Mouse (Mus musculus): ENCODE results near the gene Slx4ip.

The Slx4ip gene

DNA sequence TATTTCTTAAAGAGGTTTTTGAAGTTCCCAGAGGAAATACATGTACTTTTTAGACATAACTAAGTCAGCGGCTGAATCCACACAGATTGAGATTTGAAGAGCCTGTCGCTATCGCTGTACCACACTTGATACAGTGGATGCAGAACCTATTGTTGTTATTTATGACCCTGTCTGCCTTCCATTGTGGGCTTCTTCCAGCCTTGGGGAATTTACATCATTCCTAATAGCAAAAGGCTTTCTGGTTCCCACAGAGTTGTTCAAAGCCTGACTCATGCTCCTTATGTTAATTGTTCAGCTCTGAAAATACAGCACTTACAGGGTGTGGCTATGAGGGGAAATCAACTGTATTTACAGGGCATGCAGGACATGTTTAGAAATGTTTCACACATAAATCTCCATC is 173.5 kb downstream of the Slx4ip start:
- no peak for DNase-seq (ENCODE audit: low spot score)

DNA sequence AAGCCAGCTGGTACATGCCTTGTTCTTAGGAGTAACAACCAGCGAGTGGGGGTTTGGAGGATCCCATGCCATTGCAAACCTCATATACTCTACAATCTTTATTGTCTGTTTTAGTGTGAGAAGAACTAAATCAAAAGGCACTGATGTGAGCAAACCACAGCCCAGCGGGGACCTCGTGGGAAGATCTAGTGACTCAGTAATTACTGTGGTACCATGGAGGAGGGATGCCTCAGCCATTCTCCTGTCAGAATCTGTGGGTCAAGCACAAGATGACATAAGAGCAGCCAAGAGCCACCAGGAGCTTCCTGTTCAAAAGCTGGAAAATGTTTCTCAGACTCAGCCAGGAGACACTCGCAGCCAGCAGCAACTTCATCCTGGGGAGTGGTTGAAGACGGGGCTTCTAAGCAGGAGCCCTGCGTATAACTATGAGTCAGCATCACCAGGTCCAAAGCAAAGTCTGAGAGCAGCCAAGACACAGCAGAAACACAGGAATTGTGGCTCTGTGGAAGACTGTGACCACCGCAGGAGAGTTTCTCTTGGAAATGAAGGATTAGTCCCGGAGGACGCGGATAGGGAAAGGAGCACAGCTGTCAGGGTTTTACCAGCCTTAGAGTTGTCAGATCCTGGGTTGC is 176.6 kb downstream of the Slx4ip start:
- DNase-seq (ENCODE audit: low spot score) = no peak

DNA sequence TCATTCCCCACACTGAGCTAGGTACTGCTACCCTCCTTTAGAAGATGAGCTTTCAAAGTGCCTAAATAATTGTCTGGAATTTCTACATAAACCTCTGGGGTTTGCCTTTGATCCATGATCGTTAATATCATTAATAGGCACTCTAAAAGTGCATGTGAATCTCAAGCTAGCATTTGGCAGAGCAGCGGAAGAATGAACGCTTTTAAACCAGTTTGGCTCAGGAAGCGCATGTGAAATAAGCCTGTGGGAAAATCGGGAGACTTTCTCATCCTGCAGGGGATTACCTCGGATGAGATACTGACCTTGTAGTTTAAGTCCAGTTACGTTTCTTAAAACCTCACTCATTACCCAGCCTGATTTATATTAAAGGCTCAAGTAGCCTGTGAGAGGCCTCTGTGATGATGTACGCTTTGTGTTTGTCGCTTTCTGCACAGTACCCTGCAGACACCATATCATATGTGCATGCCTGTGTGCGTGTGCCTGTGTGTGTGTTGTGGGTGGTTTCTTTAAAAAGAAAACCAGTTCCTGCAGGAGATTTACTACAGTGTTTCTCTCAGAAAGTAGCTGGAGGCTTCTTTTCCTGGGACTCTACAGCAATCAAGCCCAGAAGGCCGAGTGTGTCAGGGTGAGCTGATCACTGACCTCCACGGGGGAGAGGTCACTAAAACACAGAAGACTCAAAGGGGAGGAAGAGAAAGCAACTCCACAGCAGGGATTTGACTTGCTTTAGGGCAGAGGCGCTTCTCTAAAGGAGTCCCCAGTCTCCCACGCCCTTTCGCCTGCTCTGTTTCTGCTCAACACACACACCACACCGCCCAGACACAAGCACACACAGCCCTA is 182.7 kb downstream of the Slx4ip start:
- DNase-seq (ENCODE audit: low spot score) = no peak

DNA sequence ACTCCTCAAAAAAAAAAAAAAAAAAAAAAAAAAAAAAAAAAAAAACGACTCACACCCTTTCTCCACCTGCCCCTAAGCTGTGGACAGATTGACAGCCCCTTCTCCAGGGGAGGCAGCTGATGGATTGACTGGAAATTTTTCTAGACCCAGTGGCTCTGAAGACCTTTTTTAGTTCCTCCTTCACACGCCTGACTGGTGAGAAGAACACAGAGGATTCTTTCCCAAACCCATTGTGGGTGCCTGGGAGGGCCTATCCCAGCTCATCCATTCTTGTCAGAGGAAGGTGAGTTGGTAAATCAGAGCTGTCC is 183.2 kb downstream of the Slx4ip start:
- DNase-seq (ENCODE audit: low spot score) = no peak

DNA sequence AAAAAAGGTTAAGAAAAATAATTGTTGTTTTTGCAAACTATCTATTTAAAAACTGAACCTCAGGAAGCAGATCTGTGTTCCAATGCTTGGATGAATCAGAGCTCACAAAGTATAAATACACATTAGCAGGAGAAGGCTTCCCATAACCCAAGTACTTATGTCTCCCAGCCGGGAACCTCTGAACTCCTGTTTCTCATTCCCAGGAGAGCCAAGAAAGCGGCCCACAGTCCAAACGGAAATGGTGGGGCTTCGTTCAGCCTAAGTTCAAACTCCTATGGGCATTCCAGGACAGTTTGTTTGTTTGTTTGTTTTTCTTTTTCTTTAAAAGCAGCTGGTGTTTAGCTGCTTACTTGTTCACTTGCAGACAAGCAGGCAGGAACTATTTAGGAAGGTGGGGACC is 187.8 kb downstream of the Slx4ip start:
- no peak for DNase-seq (ENCODE audit: low spot score)

DNA sequence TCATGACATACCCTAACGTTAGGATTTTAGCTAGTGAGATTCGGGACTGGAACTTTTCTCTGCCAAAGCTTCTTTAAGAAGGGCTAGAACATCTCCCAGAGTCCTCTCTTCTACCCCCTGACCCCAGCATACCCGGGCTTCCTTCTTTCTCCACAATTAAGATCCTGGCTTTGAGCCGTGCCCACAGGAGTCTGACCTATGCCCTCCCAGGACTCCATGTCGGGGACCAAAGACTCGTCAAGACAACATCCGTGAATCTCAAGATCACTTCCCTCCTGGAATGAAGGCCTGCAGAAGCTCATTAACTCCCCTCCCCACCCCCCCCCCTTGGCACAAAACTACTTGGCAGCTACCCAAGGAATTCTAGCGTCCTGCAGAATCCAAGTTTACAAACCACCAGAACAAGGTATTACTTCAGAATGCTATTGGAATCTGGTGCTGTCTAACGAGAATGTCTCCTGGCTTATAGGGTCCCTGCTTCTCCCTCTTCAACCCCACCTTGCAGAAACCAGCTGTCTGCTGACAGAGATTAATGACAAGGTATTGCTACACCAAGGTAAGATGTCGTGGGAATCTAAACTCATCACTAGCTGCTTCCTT is 188.8 kb downstream of the Slx4ip start:
- DNase-seq (ENCODE audit: low spot score) = no peak

DNA sequence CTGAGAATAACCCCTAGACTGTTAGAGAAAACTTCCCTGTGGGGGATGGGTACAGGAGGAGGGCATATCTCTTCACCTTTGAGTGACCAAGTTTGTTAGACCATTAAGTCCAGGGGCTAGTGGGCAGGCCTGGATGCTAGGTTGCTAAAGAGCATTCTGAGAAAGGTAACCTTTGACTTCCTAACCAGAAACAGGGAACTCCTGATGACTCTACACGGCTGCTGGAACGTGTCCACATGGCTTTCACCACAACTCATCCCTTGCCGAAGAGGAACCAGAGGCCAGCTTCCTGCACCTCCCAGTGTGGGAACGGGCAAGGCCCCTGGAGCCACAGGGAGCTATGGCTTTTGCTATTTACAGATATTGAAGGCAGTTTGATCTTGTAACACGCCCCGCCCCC is 189.4 kb downstream of the Slx4ip start:
- DNase-seq (ENCODE audit: low spot score) = no peak

DNA sequence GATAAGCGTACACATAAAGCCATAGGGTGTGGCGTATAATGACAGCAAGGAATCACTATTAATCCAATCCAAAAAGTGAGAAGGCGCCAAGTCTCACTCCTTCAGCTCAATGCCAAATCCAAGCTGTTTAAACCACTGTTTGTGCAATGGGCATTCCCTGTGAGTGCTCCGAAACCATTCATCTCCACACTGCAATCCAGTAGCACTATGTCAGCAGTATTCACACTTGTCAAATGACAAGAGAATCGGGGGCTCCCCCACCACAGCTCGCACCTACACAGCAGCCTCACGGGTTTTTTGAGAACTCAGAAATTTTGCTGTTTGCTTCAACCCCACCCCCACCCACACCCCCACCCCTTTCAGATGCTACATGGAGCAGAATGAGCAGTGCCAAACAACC is 190.0 kb downstream of the Slx4ip start:
- DNase-seq (ENCODE audit: low spot score) = no peak

DNA sequence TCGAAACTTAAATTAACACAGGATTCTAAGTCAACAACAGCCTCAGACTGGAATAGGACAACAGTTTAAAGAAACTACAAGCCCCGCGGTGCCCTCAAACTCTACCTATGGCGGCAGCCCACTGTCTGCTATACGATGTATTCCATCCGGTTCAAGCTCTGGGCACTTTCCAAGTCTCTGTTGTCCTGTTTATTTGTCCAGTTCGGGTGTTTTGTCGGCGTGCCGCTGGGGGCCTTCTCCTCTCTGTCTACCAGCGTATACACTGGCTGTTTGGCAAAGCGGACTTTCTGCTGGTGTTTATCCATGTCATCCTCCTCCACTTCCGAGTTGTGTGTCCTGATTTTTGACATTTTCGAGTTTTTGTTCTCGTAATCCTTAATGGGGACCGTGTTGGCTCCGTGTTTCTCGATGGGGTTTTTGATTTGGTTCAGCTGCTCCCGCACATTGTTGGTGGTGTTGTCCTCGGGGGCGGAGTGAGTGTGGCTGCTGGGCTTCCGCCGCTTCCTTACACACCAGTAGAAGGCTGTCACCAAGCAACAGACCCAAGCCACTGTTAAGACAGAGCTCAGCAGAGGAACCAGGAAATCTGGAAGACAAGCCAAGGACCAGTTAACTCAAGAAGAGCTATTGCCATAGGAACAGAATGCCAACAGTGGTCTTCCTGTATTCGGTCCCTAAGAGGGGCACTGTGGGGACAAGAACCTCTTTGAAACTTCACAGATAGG is 192.0 kb downstream of the Slx4ip start:
- no peak for DNase-seq (ENCODE audit: low spot score)

DNA sequence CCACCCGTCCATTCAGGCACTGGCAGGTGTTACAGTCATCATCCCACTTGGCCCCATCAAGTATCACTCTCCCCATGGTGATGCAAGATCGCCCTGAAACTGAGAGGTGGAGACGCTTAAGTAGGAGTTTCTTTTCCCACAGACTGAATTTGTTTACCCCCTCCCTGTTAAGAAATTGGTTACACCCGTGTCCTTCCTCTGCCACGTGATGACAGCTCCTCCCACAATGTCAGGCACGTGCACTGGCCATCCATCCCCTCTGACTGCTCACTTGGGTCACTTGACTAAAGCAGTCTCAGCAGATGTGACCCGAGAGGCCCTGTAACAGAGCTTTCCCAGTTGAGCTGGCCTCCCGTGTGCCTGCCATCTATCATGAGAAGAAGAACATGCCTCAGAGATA is 194.2 kb downstream of the Slx4ip start:
- no peak for DNase-seq (ENCODE audit: low spot score)

DNA sequence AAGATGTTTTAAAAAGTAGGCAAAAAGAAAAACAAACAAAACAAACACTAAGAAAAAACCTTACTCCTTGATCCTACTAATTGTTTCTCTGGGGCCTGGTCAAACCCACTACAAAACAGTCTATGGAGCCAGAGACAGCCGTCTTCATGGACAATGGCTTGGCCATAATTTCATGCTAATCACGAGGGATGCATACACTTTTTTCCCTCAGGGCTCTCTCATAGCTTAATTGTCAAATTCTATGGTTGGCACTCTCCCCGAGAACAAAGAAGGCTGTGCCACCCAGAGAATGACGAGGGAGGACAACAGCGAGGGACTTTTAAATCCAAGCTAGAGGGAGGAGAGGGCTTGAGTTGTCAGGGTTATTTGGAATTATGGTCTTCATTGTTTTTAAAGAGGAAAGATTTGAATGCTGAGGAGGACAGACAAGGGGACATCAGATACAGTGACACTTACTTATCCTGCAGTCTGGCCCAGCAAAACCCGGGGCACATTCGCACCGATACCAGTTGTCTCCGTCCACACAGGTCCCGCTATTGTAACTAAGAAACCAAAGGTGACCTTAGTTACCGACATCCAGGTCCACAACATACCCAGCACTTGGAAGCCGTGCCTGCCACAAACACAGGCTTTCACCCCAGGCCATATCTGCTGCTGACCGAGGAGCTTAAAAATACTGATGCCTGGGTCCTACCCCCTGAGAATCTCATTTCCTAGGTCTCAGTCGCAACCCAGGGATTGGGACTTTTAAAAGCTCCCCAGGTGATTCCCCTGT is 195.8 kb downstream of the Slx4ip start:
- no peak for DNase-seq (ENCODE audit: low spot score)

DNA sequence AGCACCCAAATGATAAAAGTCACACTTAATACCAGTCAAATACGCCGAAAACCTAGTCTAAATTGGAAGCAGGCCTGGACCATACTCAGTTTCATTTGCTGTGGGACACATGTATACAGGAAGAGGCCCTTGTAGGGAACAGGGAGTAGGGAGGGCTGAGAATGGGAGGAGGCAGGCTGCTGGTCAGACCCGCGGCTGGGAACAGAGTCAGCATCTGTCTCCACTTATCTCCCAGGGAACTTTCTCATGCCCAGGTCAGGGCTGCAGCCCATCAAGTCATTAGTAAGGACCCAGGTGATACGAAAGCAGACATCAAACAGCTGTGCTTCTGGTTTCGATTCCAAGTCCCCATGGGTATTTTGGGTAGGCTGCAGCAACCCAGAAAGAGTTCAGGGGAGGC is 196.7 kb downstream of the Slx4ip start:
- no peak for DNase-seq (ENCODE audit: low spot score)

DNA sequence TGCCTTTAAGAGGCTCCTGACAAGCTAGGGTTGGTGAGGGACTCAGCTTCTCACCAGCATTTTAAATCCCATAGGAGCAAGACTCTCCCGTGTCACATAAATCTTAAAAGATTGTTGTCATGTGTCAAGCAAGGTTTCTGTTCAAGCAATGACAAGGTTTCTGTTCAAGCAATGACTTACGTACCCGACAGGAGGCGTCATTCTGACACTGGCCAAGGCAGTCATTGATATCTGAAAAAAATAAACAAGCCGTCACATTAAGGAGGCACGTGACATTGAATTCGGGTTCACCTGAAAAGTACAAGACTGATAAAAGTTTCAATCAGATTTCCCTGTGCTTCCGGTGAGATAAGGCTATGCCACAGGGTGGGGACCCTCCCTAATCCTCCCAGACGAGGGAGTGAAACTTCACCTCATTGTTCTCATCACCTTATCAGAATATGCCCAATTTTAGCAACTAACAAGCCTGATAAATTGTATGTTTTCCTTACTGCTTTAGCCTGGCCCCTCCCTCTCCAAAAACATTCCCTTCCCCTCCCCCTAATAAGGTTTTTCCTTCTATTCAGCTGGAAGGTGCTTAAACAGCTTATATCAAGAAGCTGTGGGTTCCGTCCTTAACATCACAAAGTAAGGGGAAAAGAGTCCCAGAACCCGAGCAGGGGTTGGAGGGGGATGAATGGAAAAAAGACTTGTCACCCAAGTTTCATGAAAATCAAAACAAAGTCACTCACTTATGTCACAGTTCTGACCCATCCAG is 200.9 kb downstream of the Slx4ip start:
- no peak for DNase-seq (ENCODE audit: low spot score)

DNA sequence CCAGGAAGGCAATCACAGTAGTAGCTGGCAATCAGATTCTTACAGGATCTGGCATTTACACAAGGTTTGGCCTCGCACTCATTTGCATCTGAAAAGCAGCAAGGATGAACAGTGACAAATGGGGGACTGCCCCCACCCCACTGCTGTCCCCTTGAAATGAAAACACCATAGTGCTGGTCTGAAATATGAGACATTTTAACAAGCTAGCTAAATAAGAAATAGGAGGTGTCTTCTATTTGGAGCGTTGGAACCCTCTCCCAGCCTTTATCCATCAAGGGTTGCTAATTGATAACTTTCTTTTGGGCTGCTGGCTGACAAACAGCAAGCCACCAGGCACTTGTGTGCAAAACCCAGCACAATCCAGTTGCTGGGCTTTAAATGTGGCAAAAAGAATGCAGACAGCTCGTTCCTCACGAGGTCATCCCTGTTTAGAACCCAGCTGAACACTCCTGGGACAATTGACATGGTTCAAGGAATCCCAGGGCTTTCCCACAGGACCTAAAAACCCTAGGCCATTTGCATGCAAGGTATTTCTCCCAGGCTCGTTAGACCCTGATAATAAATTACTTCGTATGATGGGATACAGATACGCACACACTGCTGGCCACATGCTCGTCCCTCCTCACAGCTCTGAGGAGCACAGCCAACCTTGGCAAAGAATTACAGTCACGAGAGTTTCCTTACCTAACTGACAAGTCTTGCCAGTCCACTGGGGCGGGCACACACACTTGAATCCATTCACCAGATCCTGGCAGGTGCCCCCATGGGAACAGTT is 201.7 kb downstream of the Slx4ip start:
- DNase-seq (ENCODE audit: low spot score) = no peak

DNA sequence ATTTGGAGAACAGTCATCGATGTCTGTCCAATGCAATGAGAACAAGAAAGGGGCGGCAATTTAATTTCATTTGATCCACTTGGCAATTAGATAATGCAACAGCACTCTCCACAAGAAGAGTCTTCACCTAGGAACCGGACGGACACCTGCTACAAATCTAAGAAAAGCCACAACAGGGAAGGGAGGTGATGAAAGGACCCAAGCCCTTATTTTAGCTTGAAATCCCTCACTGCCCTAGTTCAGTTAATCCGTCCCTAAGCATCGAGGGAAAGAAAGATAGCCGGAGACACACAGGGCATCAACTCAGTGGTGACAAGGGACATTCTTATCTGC is 202.2 kb downstream of the Slx4ip start:
- no peak for DNase-seq (ENCODE audit: low spot score)

DNA sequence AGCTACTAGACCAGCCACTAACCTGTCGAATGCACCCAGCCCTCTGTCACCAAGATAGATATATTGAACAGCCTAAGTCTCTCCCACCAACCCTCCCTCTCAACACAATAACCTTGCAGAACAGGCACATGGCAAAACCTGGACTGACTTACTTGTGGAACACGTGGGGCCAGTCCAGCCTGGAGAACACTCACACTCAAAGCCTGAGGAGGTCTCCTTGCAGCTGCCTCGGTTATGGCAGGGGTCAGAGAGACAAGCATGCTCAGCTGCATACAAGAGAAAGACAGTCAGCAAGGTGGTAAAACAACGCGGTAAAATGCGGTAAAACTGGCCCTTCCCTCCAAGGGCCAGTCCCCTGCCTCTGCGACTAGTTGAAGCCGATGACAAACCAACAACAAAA is 203.3 kb downstream of the Slx4ip start:
- no peak for DNase-seq (ENCODE audit: low spot score)

DNA sequence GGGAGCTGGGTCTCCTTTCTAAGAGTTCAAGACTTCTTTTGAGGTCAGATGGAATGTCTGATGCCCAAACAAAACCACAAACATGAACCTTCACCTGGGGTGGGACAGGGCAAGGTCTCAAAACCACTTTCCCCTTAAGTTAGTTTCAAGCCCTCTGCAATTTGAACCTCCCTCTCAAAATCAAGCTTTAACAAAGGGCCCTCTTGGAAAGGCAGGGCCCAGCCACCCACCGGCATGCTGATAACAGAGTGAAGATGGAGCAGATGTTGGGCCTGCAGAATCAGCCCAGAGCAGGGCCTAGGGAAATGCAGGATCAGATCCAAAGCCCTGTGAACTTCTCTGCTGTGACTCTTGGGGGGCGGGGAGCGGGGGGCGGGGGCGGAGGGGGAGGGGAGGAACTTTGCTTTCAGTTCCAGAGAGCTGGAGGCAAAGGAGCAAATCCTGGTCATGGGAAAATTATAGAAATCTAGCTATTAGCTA is 206.0 kb downstream of the Slx4ip start:
- DNase-seq (ENCODE audit: low spot score) = no peak

DNA sequence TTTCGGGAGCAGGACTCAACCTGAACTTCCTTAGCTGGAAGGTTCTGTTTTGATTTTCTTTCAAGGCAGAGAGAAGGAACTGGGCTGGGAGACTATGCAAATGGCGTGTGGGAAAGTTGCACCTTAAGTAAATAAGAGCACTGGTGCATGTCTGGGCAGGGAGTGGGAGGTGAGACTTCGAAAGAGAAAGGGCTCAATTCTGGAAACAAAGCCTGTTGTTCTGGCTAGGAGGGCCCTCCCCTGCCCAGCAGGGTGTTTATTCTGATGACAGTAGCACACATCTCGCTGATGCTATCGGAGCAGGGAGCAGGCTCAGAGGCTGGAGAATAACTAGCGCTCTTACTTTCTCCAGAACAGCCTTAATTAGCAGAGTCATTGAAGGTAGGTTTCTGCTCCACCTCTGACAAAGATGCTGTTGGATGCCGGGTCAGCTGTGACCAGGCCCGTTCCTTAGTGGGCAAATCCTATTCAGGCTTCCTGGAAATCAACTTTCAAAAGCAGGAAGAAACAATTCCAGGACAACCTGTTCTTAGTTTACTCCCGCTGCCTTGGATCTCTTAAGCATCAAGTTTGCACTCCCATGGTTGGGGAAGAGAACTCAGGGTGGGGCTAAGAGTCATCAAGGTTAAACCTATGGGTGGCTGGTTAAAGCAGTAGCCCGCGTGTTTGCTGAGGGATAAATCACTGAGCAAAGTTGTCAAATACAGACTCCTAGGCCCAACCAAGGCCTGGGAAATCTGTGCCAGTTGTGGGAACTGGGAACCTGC is 207.4 kb downstream of the Slx4ip start:
- no peak for DNase-seq (ENCODE audit: low spot score)

DNA sequence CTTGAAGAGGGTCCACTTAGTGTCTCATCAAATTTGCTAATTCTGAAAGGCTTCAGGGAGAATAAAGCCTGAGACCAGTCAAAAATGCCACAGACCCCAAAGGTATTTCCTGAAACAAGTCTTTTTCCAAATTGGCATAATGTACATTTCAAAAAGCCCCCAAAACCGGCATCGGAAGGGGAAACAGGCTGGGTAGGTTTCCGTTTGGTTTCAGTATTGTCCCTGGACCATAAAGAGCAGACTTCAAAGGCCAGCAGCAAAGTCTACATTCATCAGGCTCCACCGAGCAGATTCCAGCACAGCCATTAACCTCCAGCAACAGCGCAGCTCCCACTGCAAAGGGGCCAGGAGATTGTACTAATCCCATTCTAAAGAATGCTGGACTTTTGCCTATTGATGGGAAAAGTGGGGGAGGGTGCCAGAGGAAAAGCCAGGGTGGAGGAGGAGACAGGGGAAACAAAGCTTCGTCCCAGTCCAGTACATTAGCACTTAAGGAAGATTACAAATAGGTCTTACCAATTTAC is 208.3 kb downstream of the Slx4ip start:
- DNase-seq (ENCODE audit: low spot score) = no peak

DNA sequence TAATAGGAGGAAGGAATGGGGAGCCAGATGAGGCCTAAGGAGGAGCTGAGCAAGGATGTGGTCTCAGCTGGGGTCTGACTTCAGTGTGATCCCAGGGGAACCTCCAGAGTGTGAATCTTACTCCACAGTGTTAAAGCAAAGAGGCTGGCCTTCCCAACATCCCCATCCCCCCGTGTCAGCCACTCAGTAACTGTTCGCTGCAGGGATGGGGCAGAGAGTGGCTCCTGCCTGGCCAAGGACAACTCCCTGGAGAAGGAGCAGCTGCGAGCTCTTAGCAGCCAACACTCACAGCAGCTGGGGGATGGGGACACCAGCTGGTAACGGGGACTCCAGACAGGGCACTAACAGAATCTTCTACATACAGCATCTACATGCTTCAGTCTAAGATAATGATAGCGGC is 210.1 kb downstream of the Slx4ip start:
- DNase-seq (ENCODE audit: low spot score) = no peak
